Mouse (Mus musculus): ENCODE measurements at regions not wholly inside any gene's neighbourhood (a gene's known extent, or its start where the extent isn't known, plus 50 kb on each side); places are given as distances from the start of the nearest gene placed in this dataset.

DNA sequence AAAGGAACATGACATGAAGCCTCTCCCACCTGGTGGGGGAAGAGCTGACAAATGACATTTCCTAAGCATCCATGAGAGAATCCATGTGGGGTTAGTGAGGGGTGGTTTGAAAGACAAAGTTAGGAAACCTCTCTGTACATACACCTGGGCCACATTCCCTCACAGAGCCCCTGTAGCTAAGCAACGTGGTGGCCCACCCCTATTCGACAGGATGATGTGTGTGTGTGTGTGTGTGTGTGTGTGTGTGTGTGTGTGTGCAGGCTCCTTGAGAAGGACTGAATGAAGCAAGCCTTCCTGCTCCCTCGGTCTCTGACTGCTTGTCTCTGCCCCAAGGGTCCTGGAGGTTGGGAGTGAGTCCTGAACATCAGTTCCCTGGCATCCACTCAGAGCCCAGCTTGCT lies 80.7 kb upstream of the Camk1g start:
- no peak for TF ChIP-seq CTCF (IDR thresholded peaks at IDR 0.05; ENCODE audit: extremely low read depth, insufficient read depth, insufficient read length, insufficient replicate concordance)
- no peak for TF ChIP-seq POLR2A (IDR thresholded peaks at IDR 0.05; ENCODE audit: low read depth, low read length)
